Mouse (Mus musculus) CD4-positive, CD25-positive, alpha-beta regulatory T cell (primary cell): Measurements from ENCODE around the gene Synj1. TPM values are rescaled to one million over a fixed set of nuclear protein-coding genes. Genes with fewer than 3 reads are reported as not detected.

ENCODE experiments used
- polyA plus RNA-seq: library from polyadenylated mRNA; unstranded; fragments of 100-300 nt; shearing (Covaris generic); gene quantifications from one replicate; pipeline ENCODE4 v1.2.1, GENCODE M21; 2017

The Synj1 gene
- 44.6 TPM for polyA plus RNA-seq

DNA sequence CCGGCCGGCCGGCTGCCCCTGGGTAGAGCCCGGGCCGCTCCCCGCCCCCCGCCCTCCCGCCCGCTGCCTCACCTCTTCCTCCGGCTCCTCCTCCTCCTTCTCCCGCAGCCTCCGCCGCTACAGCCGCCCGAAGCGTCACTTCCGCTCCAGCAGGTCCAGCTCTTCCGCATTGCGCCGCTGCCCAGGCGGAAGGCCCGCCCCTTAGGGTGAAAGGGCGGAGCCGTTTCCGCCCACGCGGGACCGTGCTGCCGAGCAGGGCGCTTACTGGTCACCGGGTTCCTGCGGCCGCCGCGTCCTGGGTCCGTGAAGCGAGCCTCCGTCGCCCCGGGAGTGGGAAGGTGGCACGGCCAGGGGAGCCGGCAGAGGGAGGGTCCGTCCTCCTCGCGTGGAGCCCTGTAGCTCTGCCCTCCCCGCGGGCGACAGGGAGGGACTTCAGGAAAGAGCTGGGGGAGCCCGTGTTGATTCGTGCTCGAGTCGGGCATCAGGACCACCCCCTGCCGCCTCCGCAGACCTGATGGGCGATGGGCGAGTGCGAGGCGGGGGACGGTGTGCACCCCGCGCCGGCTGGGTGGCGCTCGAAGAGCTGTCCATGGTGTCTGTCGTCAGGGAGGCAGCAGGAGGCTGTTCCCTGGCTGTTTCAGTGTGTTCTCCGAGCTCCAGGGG, at the start of gene Synj1:
Synj1 (minus strand) TSS at position 288 of the 663 bp plus-strand sequence.

DNA sequence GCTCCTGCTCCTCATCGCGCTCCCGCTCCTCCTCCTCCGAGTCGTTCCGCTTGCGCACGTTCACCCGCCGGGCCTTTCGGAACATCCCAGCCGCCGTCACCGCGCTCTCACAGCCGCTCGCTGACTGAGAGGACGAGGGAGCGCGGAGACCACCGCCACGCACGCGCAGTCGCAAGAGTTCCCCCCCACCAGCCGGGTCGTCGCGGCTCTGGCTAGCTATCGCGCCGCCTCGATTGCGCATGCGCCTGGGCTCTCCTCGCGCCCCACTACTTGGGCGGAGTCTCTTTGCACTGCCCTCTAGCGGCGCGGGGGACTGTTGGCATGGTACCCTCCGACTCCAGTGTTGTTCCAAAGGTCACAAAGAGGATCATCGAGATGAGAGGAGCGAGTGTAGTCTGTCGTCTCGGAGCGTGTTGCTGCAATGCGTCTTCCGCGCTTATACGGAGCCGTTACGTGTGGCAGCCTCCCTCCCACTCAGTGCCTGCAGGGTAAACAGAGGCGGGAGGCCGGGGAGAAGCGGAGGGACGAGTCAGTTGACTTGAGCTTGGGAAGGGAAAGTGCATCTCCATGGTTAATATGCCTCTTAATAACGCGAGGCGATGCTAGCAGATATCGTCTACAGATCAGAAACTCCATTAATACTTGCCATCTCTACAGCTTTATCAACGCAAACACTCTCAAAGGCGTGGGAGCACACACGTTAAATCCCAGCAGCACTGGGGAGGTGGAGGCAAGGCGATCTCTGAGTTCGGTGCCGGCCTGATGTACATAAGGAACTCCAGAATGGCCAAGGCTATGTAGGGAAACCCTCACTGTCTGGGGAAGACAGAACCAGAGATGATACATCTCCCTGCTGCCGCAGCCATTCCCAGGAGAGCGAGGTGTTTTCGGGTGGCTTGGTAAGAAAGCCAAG, 33.4 kb upstream of the Synj1 start, which contains the start of gene Paxbp1:
Paxbp1 (minus strand) TSS at position 274 of the 913 bp plus-strand sequence.

DNA sequence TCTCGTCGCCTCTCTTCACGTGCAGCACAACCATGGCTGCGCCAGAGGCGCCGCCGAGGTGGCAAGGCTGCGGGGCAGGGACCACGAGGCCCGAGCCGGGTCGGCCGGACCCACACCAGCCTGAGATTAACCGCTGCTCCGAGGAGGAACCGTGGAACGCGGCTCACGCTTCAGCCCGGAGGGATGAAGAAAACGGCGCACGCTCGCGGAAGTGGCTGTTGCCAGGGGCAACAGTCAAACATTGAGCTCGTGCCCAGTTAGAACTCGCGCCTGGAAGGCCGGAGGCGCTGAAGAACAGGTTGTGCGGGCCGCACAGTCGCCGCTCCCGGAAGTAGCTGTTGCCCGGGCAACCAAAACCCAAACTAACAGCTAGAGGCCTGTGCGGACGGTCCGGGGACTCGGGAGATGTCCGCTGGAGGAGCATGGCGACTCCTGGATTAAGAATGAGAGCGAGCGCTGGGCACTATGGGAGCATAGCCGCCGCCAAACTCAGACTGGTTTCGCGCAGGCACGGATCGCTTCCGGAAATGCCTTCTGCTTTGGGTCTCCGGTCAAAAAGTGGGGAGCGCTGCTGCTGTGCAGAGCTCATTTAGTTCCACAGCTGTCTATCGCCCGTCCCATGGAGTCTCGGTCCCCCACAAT, 76.3 kb downstream of the Synj1 start, which contains the start of gene Cfap298:
Cfap298 (minus strand) TSS at position 428 of the 642 bp plus-strand sequence.

Other genes with a start within 250 kb of the Synj1 start
- gene Urb1, start 200.9 kb downstream of the Synj1 start, polyA plus RNA-seq, result 18.4 TPM
- gene Eva1c, start 184.6 kb downstream of the Synj1 start, polyA plus RNA-seq, result not detected
- 46.9 TPM for gene Cfap298, start 76.2 kb downstream of the Synj1 start, polyA plus RNA-seq
- gene Paxbp1, start 33.2 kb upstream of the Synj1 start, polyA plus RNA-seq, result 120 TPM
- 0.38 TPM for gene 4932438H23Rik, start 83.8 kb upstream of the Synj1 start, polyA plus RNA-seq
- gene Olig2, start 214.1 kb upstream of the Synj1 start, polyA plus RNA-seq, result not detected